Mouse (Mus musculus): ENCODE results near the gene Scrn2. TPM values are rescaled to one million over a fixed set of nuclear protein-coding genes. Genes with fewer than 3 reads are reported as not detected.
A peak's percentile ranks its signal among the peaks of the same experiment; 100 is the strongest.

Scrn2 gene
- polyA plus RNA-seq, 1 experiment from 2014 or later: 26.5 TPM

GRCm38 (mm10) chr11:97071129-97071528, 41.4 kb downstream of the Scrn2 start:
- no peaks in the 10 kb centered on the region for H3K27me3 ChIP-seq (ENCODE audit: control insufficient read depth, insufficient read depth, low read length)
- no peaks in the 10 kb centered on the region for H3K4me1 ChIP-seq (ENCODE audit: control insufficient read depth, insufficient read depth, low read length)
- no peak for DNase-seq (ENCODE audit: low spot score)
- no peaks in the 10 kb centered on the region; the same call in 1 of the 2 replicates for H3K36me3 ChIP-seq (ENCODE audit: control insufficient read depth, insufficient read depth, low read length)
- no peak overlapping the region for H3K9ac ChIP-seq (ENCODE audit: low read length)
- H3K9me3 ChIP-seq (ENCODE audit: control insufficient read depth, low read length): no peaks in the 10 kb centered on the region
- WGBS: 75% methylated on average over 1 of the region's 1 CpGs
- no peak for ATAC-seq (ENCODE audit: insufficient read depth, low FRiP score, low TSS enrichment)
- H3K27ac ChIP-seq (ENCODE audit: low read depth, low read length): no peak overlapping the region
- no peak overlapping the region for H3K4me2 ChIP-seq (ENCODE audit: low read depth)
- no peak overlapping the region for H3K4me3 ChIP-seq (ENCODE audit: low read depth, low read length)

- 33% methylated on average over 3 of the region's 3 CpGs for WGBS
- Histone ChIP-seq H3K36me3 (ENCODE audit: control insufficient read depth, insufficient read depth, low read length) (no peaks in the 10 kb centered on the region; the same call in 1 of the 2 replicates), H3K27me3 (ENCODE audit: control insufficient read depth, insufficient read depth, low read length) (no peaks in the 10 kb centered on the region)
These were observed 42.8 kb downstream of the Scrn2 start for GRCm38 (mm10) chr11:97072533-97072932.

DNA sequence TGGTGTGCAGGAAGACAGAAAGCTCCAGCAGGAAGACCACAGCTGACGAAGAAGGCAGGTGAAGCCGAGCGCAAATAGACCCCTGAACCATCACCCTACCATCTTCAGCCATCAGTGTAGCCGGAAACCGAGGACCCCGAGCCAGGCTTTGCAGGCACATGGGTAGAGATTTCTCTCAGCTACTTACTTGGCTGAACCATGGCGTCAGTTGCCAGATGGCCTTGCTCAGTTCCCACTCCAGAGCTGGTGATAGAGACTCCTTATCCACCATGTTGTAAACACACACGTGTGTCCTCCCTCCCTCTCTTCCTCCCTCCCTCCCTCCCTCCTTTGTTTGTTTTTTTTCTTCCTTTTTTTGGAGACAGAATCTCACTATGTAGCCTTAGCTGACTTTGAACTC, 44.5 kb downstream of the Scrn2 start:
- no peaks in the 10 kb centered on the region for H3K4me1 ChIP-seq (ENCODE audit: control insufficient read depth, insufficient read depth, low read length)
- no peak for DNase-seq (ENCODE audit: low spot score)
- no peak overlapping the region for H3K9ac ChIP-seq (ENCODE audit: low read length)
- no peak overlapping the region for H3K4me3 ChIP-seq (ENCODE audit: low read depth, low read length)
- no peaks in the 10 kb centered on the region for H3K27me3 ChIP-seq (ENCODE audit: control insufficient read depth, insufficient read depth, low read length)
- 69% methylated on average over 8 of the region's 8 CpGs for WGBS
- ATAC-seq (ENCODE audit: insufficient read depth, low FRiP score, low TSS enrichment): no peak
- H3K4me2 ChIP-seq (ENCODE audit: low read depth): no peak overlapping the region
- H3K9me3 ChIP-seq (ENCODE audit: control insufficient read depth, low read length): no peaks in the 10 kb centered on the region
- no peak overlapping the region for H3K27ac ChIP-seq (ENCODE audit: low read depth, low read length)
- H3K36me3 ChIP-seq (ENCODE audit: control insufficient read depth, insufficient read depth, low read length): no peaks in the 10 kb centered on the region

More at GRCm38 (mm10) chr11:97072533-97072932, 42.8 kb downstream of the Scrn2 start:
- no peak for ATAC-seq (ENCODE audit: insufficient read depth, low FRiP score, low TSS enrichment)
- Histone ChIP-seq H3K4me3 (ENCODE audit: low read depth, low read length) (no peak overlapping the region), H3K9me3 (ENCODE audit: control insufficient read depth, low read length) (no peaks in the 10 kb centered on the region), H3K4me1 (ENCODE audit: control insufficient read depth, insufficient read depth, low read length) (no peaks in the 10 kb centered on the region), H3K9ac (ENCODE audit: low read length) (no peak overlapping the region), H3K4me2 (ENCODE audit: low read depth) (no peak overlapping the region), H3K27ac (ENCODE audit: low read depth, low read length) (no peak overlapping the region)
- peak; percentile 49 for DNase-seq (ENCODE audit: low spot score)

DNA sequence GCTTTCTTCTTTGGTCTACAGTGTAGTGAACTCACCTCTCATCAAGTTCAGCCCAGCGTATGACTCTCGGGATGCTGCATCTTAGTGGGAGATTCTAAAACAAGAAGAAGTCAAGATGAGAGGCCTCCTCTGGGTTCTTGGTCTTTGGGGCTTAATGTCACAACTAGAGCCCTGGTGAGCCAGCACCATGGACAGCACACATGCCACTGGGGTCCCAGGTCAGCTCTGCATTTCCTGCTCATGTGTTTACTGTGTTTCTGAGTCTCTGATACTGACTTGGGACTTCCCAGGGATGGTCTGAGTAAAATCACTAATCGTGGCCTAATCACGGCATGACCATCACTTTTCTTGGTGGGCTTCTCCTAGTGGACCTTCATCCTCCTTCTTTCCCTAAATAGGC, 49.0 kb downstream of the Scrn2 start:
- Histone ChIP-seq H3K36me3 (ENCODE audit: control insufficient read depth, insufficient read depth, low read length) (no peaks in the 10 kb centered on the region), H3K27ac (ENCODE audit: low read depth, low read length) (no peak overlapping the region), H3K4me2 (ENCODE audit: low read depth) (no peak overlapping the region), H3K4me1 (ENCODE audit: control insufficient read depth, insufficient read depth, low read length) (no peaks in the 10 kb centered on the region), H3K9me3 (ENCODE audit: control insufficient read depth, low read length) (no peaks in the 10 kb centered on the region), H3K27me3 (ENCODE audit: control insufficient read depth, insufficient read depth, low read length) (no peaks in the 10 kb centered on the region), H3K9ac (ENCODE audit: low read length) (no peak overlapping the region), H3K4me3 (ENCODE audit: low read depth, low read length) (no peak overlapping the region)
- WGBS: 51% methylated on average over 4 of the region's 4 CpGs
- ATAC-seq (ENCODE audit: insufficient read depth, low FRiP score, low TSS enrichment) (no peak), DNase-seq (ENCODE audit: low spot score) (no peak)

DNA sequence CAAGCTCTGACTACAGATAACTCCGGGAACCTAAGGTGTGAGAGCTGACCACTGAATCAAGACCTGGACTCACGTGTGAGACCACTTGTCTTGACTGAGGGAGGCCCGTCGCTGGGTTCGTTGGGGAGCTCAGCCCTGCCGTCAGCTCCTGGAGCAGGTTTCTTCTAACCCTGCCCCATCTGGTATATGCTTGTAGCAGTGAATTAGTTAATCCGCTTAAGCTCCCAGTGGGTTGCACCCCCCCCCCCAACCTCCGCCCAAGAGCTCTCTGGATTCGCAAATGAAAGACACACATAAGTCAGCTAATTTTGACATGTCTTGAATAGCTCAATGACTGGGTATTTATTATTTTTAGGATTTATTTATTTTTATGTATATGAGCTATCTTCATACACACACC, 50.6 kb downstream of the Scrn2 start:
- 53% methylated on average over 9 of the region's 9 CpGs for WGBS
- H3K9me3 ChIP-seq (ENCODE audit: control insufficient read depth, low read length): no peaks in the 10 kb centered on the region
- no peaks in the 10 kb centered on the region for H3K27me3 ChIP-seq (ENCODE audit: control insufficient read depth, insufficient read depth, low read length)
- no peak for DNase-seq (ENCODE audit: low spot score)
- H3K9ac ChIP-seq (ENCODE audit: low read length): no peak overlapping the region
- ATAC-seq (ENCODE audit: insufficient read depth, low FRiP score, low TSS enrichment): no peak
- H3K36me3 ChIP-seq (ENCODE audit: control insufficient read depth, insufficient read depth, low read length): no peaks in the 10 kb centered on the region
- no peak overlapping the region for H3K27ac ChIP-seq (ENCODE audit: low read depth, low read length)
- H3K4me1 ChIP-seq (ENCODE audit: control insufficient read depth, insufficient read depth, low read length): no peaks in the 10 kb centered on the region
- no peak overlapping the region for H3K4me2 ChIP-seq (ENCODE audit: low read depth)
- H3K4me3 ChIP-seq (ENCODE audit: low read depth, low read length): no peak overlapping the region

DNA sequence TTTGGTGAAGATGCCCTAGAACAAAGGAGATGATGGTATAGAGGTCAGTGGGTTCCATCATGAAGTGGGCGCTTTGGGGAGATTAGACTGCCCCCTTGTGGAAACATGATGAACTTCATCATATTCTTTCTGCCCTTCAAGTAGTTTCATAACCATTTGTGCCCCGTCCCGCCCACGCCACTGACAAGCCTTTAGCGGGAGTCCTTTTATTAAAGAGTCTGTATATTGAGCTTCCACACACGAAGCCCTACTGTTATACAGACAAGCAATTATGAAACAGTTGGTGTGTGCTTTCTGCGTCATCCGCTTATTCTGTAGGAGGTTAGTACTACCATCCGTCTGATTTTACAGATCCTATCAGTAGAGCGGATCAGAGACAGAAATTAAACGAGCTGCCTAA, 53.2 kb downstream of the Scrn2 start:
- Histone ChIP-seq H3K9ac (ENCODE audit: low read length) (no peak overlapping the region), H3K4me1 (ENCODE audit: control insufficient read depth, insufficient read depth, low read length) (no peaks in the 10 kb centered on the region), H3K27me3 (ENCODE audit: control insufficient read depth, insufficient read depth, low read length) (no peaks in the 10 kb centered on the region), H3K27ac (ENCODE audit: low read depth, low read length) (no peak overlapping the region), H3K9me3 (ENCODE audit: control insufficient read depth, low read length) (no peaks in the 10 kb centered on the region), H3K4me3 (ENCODE audit: low read depth, low read length) (no peak overlapping the region), H3K4me2 (ENCODE audit: low read depth) (no peak overlapping the region), H3K36me3 (ENCODE audit: control insufficient read depth, insufficient read depth, low read length) (no peaks in the 10 kb centered on the region)
- WGBS: 49% methylated on average over 11 of the region's 11 CpGs
- ATAC-seq (ENCODE audit: insufficient read depth, low FRiP score, low TSS enrichment) (no peak), DNase-seq (ENCODE audit: low spot score) (no peak)

Small RNA genes within 50 kb of the gene (microRNA-seq; reads per million reads assigned to microRNA genes)
- 1.3 reads per million for gene Mir8103

Other genes with a start within 250 kb of the Scrn2 start
- 133 and 135 TPM in 2 replicates for gene Cbx1, start 240.8 kb upstream of the Scrn2 start, polyA plus RNA-seq (2014; fragmentation: Nextera tagmentation; extraction: Ambion mirVana)
- 45.4 and 46.8 TPM in 2 replicates for gene Nfe2l1, start 200.0 kb upstream of the Scrn2 start, polyA plus RNA-seq (2014; fragmentation: Nextera tagmentation; extraction: Ambion mirVana)
- gene Copz2, start 180.1 kb upstream of the Scrn2 start, polyA plus RNA-seq (2014; fragmentation: Nextera tagmentation; extraction: Ambion mirVana): 44.8 and 46.5 TPM in 2 replicates
- 92.7 and 93.1 TPM in 2 replicates for gene Cdk5rap3, start 113.4 kb upstream of the Scrn2 start, polyA plus RNA-seq (2014; fragmentation: Nextera tagmentation; extraction: Ambion mirVana)
- gene Prr15l, start 101.8 kb upstream of the Scrn2 start, polyA plus RNA-seq (2014; fragmentation: Nextera tagmentation; extraction: Ambion mirVana): 0.57 and 0.78 TPM in 2 replicates
- gene Pnpo, start 86.0 kb upstream of the Scrn2 start, polyA plus RNA-seq (2014; fragmentation: Nextera tagmentation; extraction: Ambion mirVana): 24.0 and 26.2 TPM in 2 replicates
- 26.9 and 29.4 TPM in 2 replicates for gene Sp2, start 47.0 kb upstream of the Scrn2 start, polyA plus RNA-seq (2014; fragmentation: Nextera tagmentation; extraction: Ambion mirVana)
- gene Sp6, start 16.5 kb upstream of the Scrn2 start, polyA plus RNA-seq (2014; fragmentation: Nextera tagmentation; extraction: Ambion mirVana): 0.09 and 0.20 TPM in 2 replicates
- gene Lrrc46, start 11.5 kb downstream of the Scrn2 start, polyA plus RNA-seq (2014; fragmentation: Nextera tagmentation; extraction: Ambion mirVana): 2.7 and 3.1 TPM in 2 replicates
- gene Mrpl10, start 11.6 kb downstream of the Scrn2 start, polyA plus RNA-seq (2014; fragmentation: Nextera tagmentation; extraction: Ambion mirVana): 75.8 and 78.7 TPM in 2 replicates
- 5.3 and 7.2 TPM in 2 replicates for gene Osbpl7, start 20.7 kb downstream of the Scrn2 start, polyA plus RNA-seq (2014; fragmentation: Nextera tagmentation; extraction: Ambion mirVana)
- 0.19 and 0.21 TPM in 2 replicates for gene Tbx21, start 85.4 kb downstream of the Scrn2 start, polyA plus RNA-seq (2014; fragmentation: Nextera tagmentation; extraction: Ambion mirVana)
- 5.8 and 5.9 TPM in 2 replicates for gene Tbkbp1, start 121.6 kb downstream of the Scrn2 start, polyA plus RNA-seq (2014; fragmentation: Nextera tagmentation; extraction: Ambion mirVana)
- gene Kpnb1, start 157.9 kb downstream of the Scrn2 start, polyA plus RNA-seq (2014; fragmentation: Nextera tagmentation; extraction: Ambion mirVana): 85.3 and 86.7 TPM in 2 replicates